Mouse (Mus musculus): ENCODE results near the gene Ythdf1. TPM values are rescaled to one million over a fixed set of nuclear protein-coding genes. Genes with fewer than 3 reads are reported as not detected.

Ythdf1 gene
- total and polyA plus RNA-seq, 3 experiments, result 36.8 to 72.2 TPM; not detected in 1

- TF ChIP-seq MYC (IDR thresholded peaks at IDR 0.05; ENCODE audit: low read depth, low read length), result no peak
Measured at GRCm38 (mm10) chr2:180953638-180954037, 32.9 kb upstream of the Ythdf1 start (continued).

GRCm38 (mm10) chr2:180952731-180953171, 32.0 kb upstream of the Ythdf1 start:
- Histone ChIP-seq H3K79me2 (ENCODE audit: control insufficient read depth, insufficient read depth, low read length, poor library complexity) (no peaks in the 10 kb centered on the region), H3K9me3 (replicated peaks; ENCODE audit: insufficient read depth, low read length) (no peaks in the 10 kb centered on the region), H3K9ac (ENCODE audit: control insufficient read depth, low read depth, low read length, poor library complexity, severe bottlenecking) (no peak overlapping the region), H3K36me3 (ENCODE audit: control insufficient read depth in 1 of 2, insufficient read depth in 2 of 2, low read length in 2 of 2) (no peaks in the 10 kb centered on the region), H3K4me1 (ENCODE audit: control insufficient read depth in 1 of 2, insufficient read depth in 2 of 2, low read length in 2 of 2) (no peaks in the 10 kb centered on the region), H3K27me3 (ENCODE audit: control insufficient read depth in 1 of 2, insufficient read depth in 2 of 2, low read length in 2 of 2) (peaks cover 13 to 21% of the 10 kb centered on the region in 2 experiments), H3K4me3 (ENCODE audit: control insufficient read depth in 1 of 2, insufficient read depth in 1 of 2, low read depth in 2 of 2, low read length in 2 of 2) (no peak overlapping the region), H3K27ac (ENCODE audit: control insufficient read depth, low read depth, low read length) (no peak overlapping the region)
- DNase-seq (ENCODE audit: low read depth, low spot score), result no peak
- TF ChIP-seq E2F4 (IDR thresholded peaks at IDR 0.05; ENCODE audit: borderline replicate concordance, low read depth, low read length) (no peak), KAT2A (conservative IDR thresholded peaks at IDR 0.05; ENCODE audit: low read depth, low read length) (no peak), MXI1 (IDR thresholded peaks at IDR 0.05; ENCODE audit: low read depth, low read length) (no peak), POLR2AphosphoS5 (IDR thresholded peaks at IDR 0.05; ENCODE audit: borderline replicate concordance, low read depth, low read length) (no peak), POLR2AphosphoS2 (IDR thresholded peaks at IDR 0.05; ENCODE audit: low read length) (no peak), TAL1 (IDR thresholded peaks at IDR 0.05; ENCODE audit: low read length) (no peak), GATA1 (IDR thresholded peaks at IDR 0.05; ENCODE audit: low read depth, low read length) (no peak), BHLHE40 (IDR thresholded peaks at IDR 0.05; ENCODE audit: borderline replicate concordance, low read depth, low read length) (no peak), MYC (IDR thresholded peaks at IDR 0.05; ENCODE audit: low read depth, low read length) (no peak)

- Histone ChIP-seq H3K9me3 (replicated peaks; ENCODE audit: insufficient read depth, low read length) (no peaks in the 10 kb centered on the region), H3K4me3 (ENCODE audit: control insufficient read depth in 1 of 2, insufficient read depth in 1 of 2, low read depth in 2 of 2, low read length in 2 of 2) (no peak overlapping the region), H3K4me1 (ENCODE audit: control insufficient read depth in 1 of 2, insufficient read depth in 2 of 2, low read length in 2 of 2) (no peaks in the 10 kb centered on the region), H3K27ac (ENCODE audit: control insufficient read depth, low read depth, low read length) (no peak overlapping the region), H3K9ac (ENCODE audit: control insufficient read depth, low read depth, low read length, poor library complexity, severe bottlenecking) (no peak overlapping the region), H3K36me3 (ENCODE audit: control insufficient read depth in 1 of 2, insufficient read depth in 2 of 2, low read length in 2 of 2) (no peaks in the 10 kb centered on the region), H3K79me2 (ENCODE audit: control insufficient read depth, insufficient read depth, low read length, poor library complexity) (no peaks in the 10 kb centered on the region), H3K27me3 (ENCODE audit: control insufficient read depth in 1 of 2, insufficient read depth in 2 of 2, low read length in 2 of 2) (peaks cover 14 to 15% of the 10 kb centered on the region in 2 experiments)
- no peak for DNase-seq (ENCODE audit: low read depth, low spot score)
- TF ChIP-seq E2F4 (IDR thresholded peaks at IDR 0.05; ENCODE audit: borderline replicate concordance, low read depth, low read length) (no peak), POLR2AphosphoS2 (IDR thresholded peaks at IDR 0.05; ENCODE audit: low read length) (no peak), TAL1 (IDR thresholded peaks at IDR 0.05; ENCODE audit: low read length) (no peak), GATA1 (IDR thresholded peaks at IDR 0.05; ENCODE audit: low read depth, low read length) (no peak), MYB (IDR thresholded peaks at IDR 0.05; ENCODE audit: low read depth, low read length) (no peak), ELF1 (IDR thresholded peaks at IDR 0.05; ENCODE audit: low read depth, low read length) (no peak), NELFE (IDR thresholded peaks at IDR 0.05; ENCODE audit: low read depth, low read length) (no peak), ZNF384 (IDR thresholded peaks at IDR 0.05; ENCODE audit: low read depth, low read length) (no peak), ZKSCAN1 (IDR thresholded peaks at IDR 0.05; ENCODE audit: low read depth, low read length) (no peak), ETS1 (IDR thresholded peaks at IDR 0.05; ENCODE audit: low read depth, low read length) (no peak), CHD1 (IDR thresholded peaks at IDR 0.05; ENCODE audit: low read depth, low read length) (no peak), MYC (IDR thresholded peaks at IDR 0.05; ENCODE audit: low read depth, low read length) (no peak), TBP (IDR thresholded peaks at IDR 0.05; ENCODE audit: low read depth, low read length) (no peak), CHD2 (IDR thresholded peaks at IDR 0.05; ENCODE audit: low read length) (no peak), ZMIZ1 (IDR thresholded peaks at IDR 0.05; ENCODE audit: low read depth, low read length) (no peak), ZC3H11A (IDR thresholded peaks at IDR 0.05; ENCODE audit: low read depth, low read length) (no peak), MAFK (IDR thresholded peaks at IDR 0.05; ENCODE audit: borderline replicate concordance, low read depth, low read length) (no peak), JUND (IDR thresholded peaks at IDR 0.05; ENCODE audit: low read depth, low read length) (no peak), BHLHE40 (IDR thresholded peaks at IDR 0.05; ENCODE audit: borderline replicate concordance, low read depth, low read length) (no peak), HCFC1 (IDR thresholded peaks at IDR 0.05; ENCODE audit: low read depth, low read length) (no peak)
Measured at GRCm38 (mm10) chr2:180949947-180950346, 29.2 kb upstream of the Ythdf1 start.
